Mouse (Mus musculus): Measurements from ENCODE around the gene Srl.

- no peak for TF ChIP-seq EP300 (IDR thresholded peaks at IDR 0.05; ENCODE audit: low read length)
- TF ChIP-seq CTCF (conservative IDR thresholded peaks at IDR 0.05 in 1 of 2, IDR thresholded peaks at IDR 0.05 in 1 of 2; ENCODE audit: low read depth in 2 of 2, low read length in 2 of 2) = no peak
- TF ChIP-seq E2F4 (IDR thresholded peaks at IDR 0.05; ENCODE audit: insufficient replicate concordance, low read depth, low read length) = no peak
- no peak for TF ChIP-seq GABPA (IDR thresholded peaks at IDR 0.05; ENCODE audit: insufficient replicate concordance, low read depth, low read length)
- TF ChIP-seq KAT2A (IDR thresholded peaks at IDR 0.05; ENCODE audit: insufficient replicate concordance, low read length) = no peak
- 0 out of 2 replicates have a peak, but pooled peaks have one; percentile 50 for TF ChIP-seq MXI1 (IDR thresholded peaks at IDR 0.05; ENCODE audit: low read depth, low read length)
- TF ChIP-seq RAD21 (IDR thresholded peaks at IDR 0.05; ENCODE audit: low read depth, low read length) = no peak
- no peak for TF ChIP-seq POLR2A (IDR thresholded peaks at IDR 0.05; ENCODE audit: low read depth, low read length)
Measured at GRCm38 (mm10) chr16:4557085-4557484, 15.5 kb upstream of the Srl start.
